Mouse (Mus musculus) embryonic facial prominence, embryonic 15.5 days (tissue): ENCODE data around the gene Gm10840. TPM values are rescaled to one million over a fixed set of nuclear protein-coding genes. Genes with fewer than 3 reads are reported as not detected.
"Not testable (repeated sequence)": the region's sequence is repeated elsewhere in the genome, so short reads cannot be mapped to it uniquely, and the experiment has no call there.

Experiments used
- ATAC-seq: fragments of 200-750 bp; cut with Nextera tagmentation; 2 replicates; pipeline ENCODE4 v1.8.0; 2017; ENCODE audit warnings: low read depth, moderate TSS enrichment; ENCODE audit not compliant: insufficient number of reproducible peaks, low FRiP score, low TSS enrichment
- H3K27ac ChIP-seq: fragments of 300-500 bp; sonication (generic); replicated peaks from 2 replicates; pipeline ENCODE4 v1.5.1; 2015; ENCODE audit warnings: mild to moderate bottlenecking, inconsistent platforms
- H3K27me3 ChIP-seq: fragments of 300-500 bp; sonication (generic); 2 replicates; pipeline ENCODE4 v1.6.1; 2015; ENCODE audit warnings: inconsistent platforms
- H3K36me3 ChIP-seq: fragments of 300-500 bp; sonication (generic); 2 replicates; pipeline ENCODE4 v1.6.1; 2015; ENCODE audit warnings: mild to moderate bottlenecking, inconsistent platforms
- H3K4me1 ChIP-seq: fragments of 300-500 bp; sonication (generic); 2 replicates; pipeline ENCODE4 v1.6.1; 2015; ENCODE audit warnings: inconsistent platforms
- H3K4me2 ChIP-seq: fragments of 300-500 bp; sonication (generic); replicated peaks from 2 replicates; pipeline ENCODE4 v1.6.1; 2015; ENCODE audit warnings: mild to moderate bottlenecking, inconsistent platforms
- H3K4me3 ChIP-seq: fragments of 300-500 bp; sonication (generic); replicated peaks from 2 replicates; pipeline ENCODE4 v1.5.1; 2015; ENCODE audit warnings: mild to moderate bottlenecking, inconsistent platforms
- H3K9ac ChIP-seq: fragments of 300-500 bp; sonication (generic); 2 replicates; pipeline ENCODE4 v1.6.1; 2015; ENCODE audit warnings: inconsistent platforms
- H3K9me3 ChIP-seq: fragments of 300-500 bp; sonication (generic); replicated peaks from 2 replicates; pipeline ENCODE4 v1.6.1; 2016; ENCODE audit warnings: inconsistent platforms
- WGBS: fragments of 180-500 bp; shearing (Covaris S2); methylation state at CpG from one replicate; pipeline ENCODE4 v1.1.7; 2015; 5-methylcytosine and 5-hydroxymethylcytosine counted together
- polyA plus RNA-seq: library from polyadenylated mRNA; unstranded; fragments of >200 nt; fragmentation: Nextera tagmentation; extraction: Ambion mirVana; gene quantifications from 2 replicates; pipeline ENCODE4 v1.2.1, GENCODE M21; 2015

Gm10840 gene
- polyA plus RNA-seq, 1 experiment from 2014 or later: 0.71 TPM

DNA sequence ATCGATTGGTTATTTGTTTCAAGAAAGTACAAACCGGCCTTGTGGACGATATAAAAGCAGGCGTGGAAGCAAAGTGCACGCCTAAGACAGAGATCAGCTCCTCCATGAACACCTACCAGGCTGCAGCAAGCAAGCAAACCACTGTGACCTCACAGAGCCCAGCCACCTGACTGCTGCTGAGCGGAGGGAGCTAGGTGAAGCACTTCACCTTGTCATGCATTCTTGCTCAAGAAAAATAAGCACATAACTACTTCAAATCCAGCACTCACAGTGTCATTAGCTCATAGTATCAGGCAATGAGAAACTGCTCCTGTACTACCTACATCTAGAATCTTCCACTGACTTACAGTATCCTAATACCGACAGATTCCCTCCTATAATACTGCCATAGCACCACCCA lies 39.3 kb downstream of the Gm10840 start:
- ATAC-seq: not testable (repeated sequence)

DNA sequence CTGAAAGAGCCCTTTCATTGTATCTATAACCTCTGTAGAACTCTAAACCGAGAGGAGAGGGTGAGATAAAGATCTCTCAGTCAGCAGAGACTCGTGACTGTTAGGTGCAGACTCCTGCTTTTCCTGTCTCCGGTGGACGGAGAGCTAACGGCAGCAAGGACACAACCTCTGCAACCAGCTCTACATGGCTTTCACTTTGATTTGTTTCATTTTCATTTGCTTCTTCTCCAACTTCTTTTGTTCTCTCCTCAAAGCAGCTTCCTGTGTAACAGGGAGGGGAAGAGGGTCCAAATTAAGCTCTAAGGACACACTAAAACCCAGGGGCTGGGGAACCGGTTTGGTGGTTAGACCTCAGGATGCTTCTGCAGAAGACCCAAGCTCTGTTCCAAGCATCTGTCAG lies 40.1 kb downstream of the Gm10840 start:
- Histone ChIP-seq H3K4me1 (no peaks in the 10 kb centered on the region), H3K36me3 (peaks cover 79% of the 10 kb centered on the region), H3K9me3 (no peaks in the 10 kb centered on the region), H3K9ac (no peak overlapping the region), H3K4me2 (no peak overlapping the region), H3K4me3 (no peak overlapping the region), H3K27me3 (no peaks in the 10 kb centered on the region), H3K27ac (no peak overlapping the region)
- no peak for ATAC-seq
- WGBS: 71% methylated on average over 6 of the region's 6 CpGs

More for the DNA sequence above, 39.3 kb downstream of the Gm10840 start:
- WGBS: 92% methylated on average over 7 of the region's 7 CpGs
- not testable (repeated sequence) for H3K4me2 ChIP-seq, H3K27me3 ChIP-seq, H3K27ac ChIP-seq, H3K9ac ChIP-seq, H3K4me1 ChIP-seq, H3K9me3 ChIP-seq, H3K4me3 ChIP-seq
- H3K36me3 ChIP-seq: peaks cover 72% of the 10 kb centered on the region

DNA sequence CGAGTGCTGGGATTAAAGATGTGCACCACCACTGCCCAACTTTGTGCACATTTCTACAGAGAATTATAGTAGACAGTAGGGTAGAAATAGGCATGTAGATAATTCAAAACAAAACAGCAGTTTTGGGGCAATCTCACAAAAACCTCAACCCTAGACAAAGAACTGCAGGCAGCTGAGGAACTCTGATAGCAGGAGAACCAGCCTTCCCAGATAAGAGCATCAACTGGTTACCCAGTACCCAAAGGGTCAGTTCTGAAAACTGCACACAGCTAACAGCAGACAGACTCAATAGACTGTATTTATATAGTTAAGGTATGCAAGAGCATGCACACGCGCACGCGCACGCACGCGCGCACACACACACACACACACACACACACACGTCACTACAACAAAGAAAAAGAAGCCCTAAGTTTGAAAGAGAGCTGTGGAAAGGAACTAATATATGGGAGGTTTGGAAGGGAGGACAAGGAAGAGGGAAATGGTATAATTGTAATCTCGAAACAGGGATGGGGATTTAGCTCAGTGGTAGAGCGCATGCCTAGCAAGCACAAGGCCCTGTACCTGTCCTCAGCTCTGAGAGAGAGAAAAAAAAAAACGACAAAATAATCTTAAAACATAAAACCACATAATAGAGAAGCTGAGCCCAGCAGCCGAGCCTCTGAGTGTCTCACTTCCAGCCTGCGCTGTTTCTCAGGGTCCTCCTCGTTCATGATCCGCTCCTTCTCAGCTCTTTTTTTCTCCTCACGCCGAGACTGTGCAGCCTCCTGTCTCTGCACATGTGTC lies 40.9 kb downstream of the Gm10840 start:
- H3K27me3 ChIP-seq: no peaks in the 10 kb centered on the region
- H3K4me3 ChIP-seq: no peak overlapping the region
- 92% methylated on average over 19 of the region's 19 CpGs for WGBS
- peaks cover 85% of the 10 kb centered on the region for H3K36me3 ChIP-seq
- H3K4me1 ChIP-seq: no peaks in the 10 kb centered on the region
- H3K4me2 ChIP-seq: no peak overlapping the region
- H3K9me3 ChIP-seq: no peaks in the 10 kb centered on the region
- ATAC-seq: no peak
- H3K27ac ChIP-seq: no peak overlapping the region
- no peak overlapping the region for H3K9ac ChIP-seq

DNA sequence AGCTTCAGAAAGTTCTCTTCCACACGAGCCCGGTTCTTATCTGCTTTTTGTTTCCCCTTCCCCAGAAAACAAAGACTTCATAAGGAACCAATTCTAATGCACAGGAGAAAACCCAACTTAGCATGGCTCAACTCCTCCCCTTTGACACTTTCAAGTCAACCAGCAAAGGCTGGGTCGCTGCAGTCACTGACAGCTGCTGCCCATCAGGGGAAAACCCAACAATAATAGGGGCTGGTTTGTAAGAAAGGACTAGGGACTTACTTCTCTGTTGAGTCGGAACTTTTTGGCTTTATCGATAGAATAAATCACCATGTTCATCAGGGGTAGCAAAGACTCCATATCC lies 41.4 kb downstream of the Gm10840 start, which contains the start of gene Strada:
TSS of gene Strada (minus strand) at position 46 of the 343 bp plus-strand sequence.
- WGBS: 82% methylated on average over 5 of the region's 5 CpGs
- Histone ChIP-seq H3K4me2 (no peak within 1 kb of the TSS), H3K9me3 (no peaks in the 10 kb centered on the region), H3K27ac (no peak within 1 kb of the TSS), H3K36me3 (peaks cover 88% of the 10 kb centered on the region), H3K4me3 (no peak within 1 kb of the TSS), H3K9ac (no peak within 1 kb of the TSS), H3K27me3 (no peaks in the 10 kb centered on the region), H3K4me1 (no peaks in the 10 kb centered on the region)
- no peak for ATAC-seq

Other genes with a start within 250 kb of the Gm10840 start
- 29.5 and 34.6 TPM in 2 replicates for gene Cyb561, start 207.5 kb upstream of the Gm10840 start, polyA plus RNA-seq
- 1.0 and 1.3 TPM in 2 replicates for gene Ace, start 192.9 kb upstream of the Gm10840 start, polyA plus RNA-seq
- not detected in 2 replicates for gene Ace3, start 166.2 kb upstream of the Gm10840 start, polyA plus RNA-seq
- gene Kcnh6, start 152.7 kb upstream of the Gm10840 start, polyA plus RNA-seq: 0.76 and 0.98 TPM in 2 replicates
- 59.9 and 64.3 TPM in 2 replicates for gene Dcaf7, start 124.0 kb upstream of the Gm10840 start, polyA plus RNA-seq
- 9.2 and 10.1 TPM in 2 replicates for gene Taco1, start 94.8 kb upstream of the Gm10840 start, polyA plus RNA-seq
- gene Map3k3, start 76.2 kb upstream of the Gm10840 start, polyA plus RNA-seq: 27.5 and 27.6 TPM in 2 replicates
- 250 and 257 TPM in 2 replicates for gene Limd2, start within 50 bp of the Gm10840 start, polyA plus RNA-seq
- 28.4 and 29.3 TPM in 2 replicates for gene Strada, start 41.3 kb downstream of the Gm10840 start, polyA plus RNA-seq
- gene Ccdc47, start 55.5 kb downstream of the Gm10840 start, polyA plus RNA-seq: 88.9 and 91.8 TPM in 2 replicates
- 71.1 and 77.5 TPM in 2 replicates for gene Ddx42, start 56.1 kb downstream of the Gm10840 start, polyA plus RNA-seq
- gene Ftsj3, start 95.2 kb downstream of the Gm10840 start, polyA plus RNA-seq: 53.7 and 54.7 TPM in 2 replicates
- gene Psmc5, start 95.3 kb downstream of the Gm10840 start, polyA plus RNA-seq: 279 and 291 TPM in 2 replicates
- 120 TPM in 2 replicates for gene Smarcd2, start 112.1 kb downstream of the Gm10840 start, polyA plus RNA-seq
- gene Tcam1, start 115.8 kb downstream of the Gm10840 start, polyA plus RNA-seq: 0.46 and 0.71 TPM in 2 replicates
- not detected in 2 replicates for gene Gh, start 141.0 kb downstream of the Gm10840 start, polyA plus RNA-seq
- gene Cd79b, start 153.9 kb downstream of the Gm10840 start, polyA plus RNA-seq: 2.3 and 3.4 TPM in 2 replicates
- 0.59 and 0.68 TPM in 2 replicates for gene Scn4a, start 192.4 kb downstream of the Gm10840 start, polyA plus RNA-seq
- 2.9 and 4.7 TPM in 2 replicates for gene Prr29, start 204.6 kb downstream of the Gm10840 start, polyA plus RNA-seq
- 39.4 and 43.2 TPM in 2 replicates for gene Icam2, start 227.2 kb downstream of the Gm10840 start, polyA plus RNA-seq